Mouse (Mus musculus): ENCODE measurements around the gene Tomt. TPM values are rescaled to one million over a fixed set of nuclear protein-coding genes. Genes with fewer than 3 reads are reported as not detected.
A peak's percentile ranks its signal among the peaks of the same experiment; 100 is the strongest.
"Not testable (repeated sequence)": the region's sequence is repeated elsewhere in the genome, so short reads cannot be mapped to it uniquely, and the experiment has no call there.

Tomt gene
- total and polyA plus RNA-seq, 3 experiments, result 0.01 to 0.22 TPM; not detected in 1

DNA sequence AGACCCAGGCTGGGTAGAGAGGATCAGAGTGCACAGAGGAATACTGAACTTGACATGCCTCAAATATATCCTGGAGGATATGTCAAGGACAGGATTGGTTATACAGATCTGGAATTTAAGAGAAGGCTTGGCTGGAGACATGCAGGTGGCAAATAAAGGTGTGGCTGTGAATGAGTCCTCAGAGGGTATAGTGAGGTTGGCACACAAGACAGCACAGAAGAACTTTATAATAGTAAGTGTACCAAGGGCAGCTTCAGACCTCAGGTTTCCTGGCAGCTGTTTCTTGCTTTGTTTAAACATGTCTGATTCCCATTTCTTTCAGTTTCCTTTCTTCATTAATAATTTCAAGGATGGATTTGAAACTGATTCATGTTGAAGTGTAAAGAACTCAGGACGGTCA lies 26.4 kb upstream of the Tomt start:
- H3K4me1 ChIP-seq (ENCODE audit: insufficient read depth, low read depth, low read length), result peaks cover 21% of the 10 kb centered on the region
- peaks cover 36% of the 10 kb centered on the region for H3K36me3 ChIP-seq (replicated peaks)
- ATAC-seq (ENCODE audit: extremely low read depth, insufficient number of reproducible peaks, low FRiP score, poor library complexity, severe bottlenecking) (no peak), DNase-seq (ENCODE audit: low spot score) (no peak)
- no peaks in the 10 kb centered on the region for H3K27me3 ChIP-seq (ENCODE audit: insufficient read depth, low read length)
- H3K9me3 ChIP-seq (replicated peaks), result no peaks in the 10 kb centered on the region
- TF ChIP-seq POLR2AphosphoS5 (IDR thresholded peaks at IDR 0.05; ENCODE audit: insufficient replicate concordance, low read depth, low read length) (no peak), CTCF (IDR thresholded peaks at IDR 0.05; ENCODE audit: low read depth, low read length) (no peak), TAL1 (conservative IDR thresholded peaks at IDR 0.05; ENCODE audit: low read depth, low read length) (no peak), GATA2 (IDR thresholded peaks at IDR 0.05; ENCODE audit: borderline replicate concordance, low read depth, low read length) (no peak), GATA1 (IDR thresholded peaks at IDR 0.05; ENCODE audit: borderline replicate concordance, low read length) (no peak)
- H3K4me3 ChIP-seq (ENCODE audit: low read depth, low read length), result no peak overlapping the region; the same call in 1 of the 2 replicates

DNA sequence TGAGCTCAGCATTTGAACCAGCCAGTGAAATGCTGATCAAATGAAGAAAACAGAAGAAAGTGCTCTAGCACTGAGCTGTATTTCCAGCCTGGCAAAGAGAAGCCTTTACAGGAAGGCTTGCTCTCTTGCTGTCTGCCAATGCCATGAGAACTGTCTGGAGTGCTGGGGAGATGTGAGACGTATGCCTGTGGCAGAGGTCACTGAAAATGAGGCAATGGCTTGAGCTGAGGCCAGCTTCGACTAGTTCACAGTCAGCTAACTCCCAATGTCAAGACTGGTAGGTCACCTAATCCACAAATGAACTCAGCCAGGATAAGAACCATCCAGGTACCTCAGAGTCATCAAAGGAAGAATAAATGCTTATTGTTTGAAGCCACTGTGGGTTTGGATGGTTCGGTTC lies 21.9 kb upstream of the Tomt start:
- H3K27me3 ChIP-seq (ENCODE audit: insufficient read depth, low read length), result no peaks in the 10 kb centered on the region
- peaks cover 22% of the 10 kb centered on the region for H3K36me3 ChIP-seq (replicated peaks)
- ATAC-seq (ENCODE audit: extremely low read depth, insufficient number of reproducible peaks, low FRiP score, poor library complexity, severe bottlenecking) (no peak), DNase-seq (ENCODE audit: low spot score) (no peak)
- peaks cover 7% of the 10 kb centered on the region for H3K4me1 ChIP-seq (ENCODE audit: insufficient read depth, low read depth, low read length)
- H3K9me3 ChIP-seq (replicated peaks), result no peaks in the 10 kb centered on the region
- no peak overlapping the region for H3K4me3 ChIP-seq (ENCODE audit: low read depth, low read length)
- TF ChIP-seq POLR2AphosphoS5 (IDR thresholded peaks at IDR 0.05; ENCODE audit: insufficient replicate concordance, low read depth, low read length), result no peak
- no peak for TF ChIP-seq GATA1 (IDR thresholded peaks at IDR 0.05; ENCODE audit: borderline replicate concordance, low read length)
- no peak for TF ChIP-seq GATA2 (IDR thresholded peaks at IDR 0.05; ENCODE audit: borderline replicate concordance, low read depth, low read length)
- TF ChIP-seq CTCF (IDR thresholded peaks at IDR 0.05; ENCODE audit: low read depth, low read length), result no peak
- no peak for TF ChIP-seq TAL1 (conservative IDR thresholded peaks at IDR 0.05; ENCODE audit: low read depth, low read length)

DNA sequence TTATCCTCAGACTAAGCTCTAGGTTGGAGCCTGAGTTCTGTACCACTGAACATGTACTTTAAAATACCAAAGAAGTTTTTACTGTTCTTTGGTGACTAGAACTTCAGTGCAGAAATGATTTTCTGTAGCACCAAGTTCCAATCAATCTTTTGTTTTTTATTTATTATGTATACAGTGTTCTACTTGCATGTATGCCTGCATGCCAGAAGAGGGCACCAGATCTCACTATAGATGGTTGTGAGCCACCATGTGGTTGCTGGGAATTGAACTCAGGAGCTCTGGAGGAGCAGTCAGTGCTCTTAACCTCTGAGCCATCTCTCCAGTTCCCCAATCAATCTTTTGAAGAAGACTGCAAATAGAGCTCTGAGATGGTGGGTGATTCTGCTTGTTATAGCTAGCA lies 19.7 kb upstream of the Tomt start:
- not testable (repeated sequence) for DNase-seq (ENCODE audit: low spot score); ATAC-seq (ENCODE audit: extremely low read depth, insufficient number of reproducible peaks, low FRiP score, poor library complexity, severe bottlenecking); H3K4me3 ChIP-seq (ENCODE audit: low read depth, low read length)

DNA sequence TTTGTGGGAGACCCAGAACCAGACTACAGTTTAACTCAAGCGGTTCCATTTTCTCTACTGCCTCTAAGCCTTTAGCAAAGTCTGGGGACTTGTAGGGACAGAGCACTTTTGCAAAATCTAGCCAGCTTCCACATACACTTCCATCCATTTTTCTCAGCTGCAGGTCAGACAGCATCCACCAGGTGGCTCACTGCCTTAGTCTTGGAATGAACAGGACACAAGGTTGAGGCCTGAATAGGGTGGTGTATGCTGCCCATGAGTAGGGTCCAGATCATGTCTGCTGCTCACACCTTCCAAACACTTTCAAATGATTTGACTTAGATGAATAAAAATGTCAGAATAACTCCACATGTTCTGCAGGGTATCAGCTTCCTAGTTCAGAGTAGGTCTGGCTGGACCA lies 11.9 kb upstream of the Tomt start:
- TF ChIP-seq CTCF (IDR thresholded peaks at IDR 0.05; ENCODE audit: low read depth, low read length) (peak; percentile 52), GATA1 (IDR thresholded peaks at IDR 0.05; ENCODE audit: borderline replicate concordance, low read length) (no peak), TAL1 (conservative IDR thresholded peaks at IDR 0.05; ENCODE audit: low read depth, low read length) (no peak), POLR2AphosphoS5 (IDR thresholded peaks at IDR 0.05; ENCODE audit: insufficient replicate concordance, low read depth, low read length) (no peak)
- Histone ChIP-seq H3K4me1 (ENCODE audit: insufficient read depth, low read depth, low read length) (no peaks in the 10 kb centered on the region), H3K36me3 (replicated peaks) (peaks cover 41% of the 10 kb centered on the region), H3K27me3 (ENCODE audit: insufficient read depth, low read length) (no peaks in the 10 kb centered on the region), H3K4me3 (ENCODE audit: low read depth, low read length) (no peak overlapping the region), H3K9me3 (replicated peaks) (no peaks in the 10 kb centered on the region)
- DNase-seq (ENCODE audit: low spot score), result peak; percentile 42
- ATAC-seq (ENCODE audit: extremely low read depth, insufficient number of reproducible peaks, low FRiP score, poor library complexity, severe bottlenecking), result no peak; the same call in 1 of the 2 replicates

More for the DNA sequence above, 19.7 kb upstream of the Tomt start:
- not testable (repeated sequence) for H3K4me1 ChIP-seq (ENCODE audit: insufficient read depth, low read depth, low read length); H3K27me3 ChIP-seq (ENCODE audit: insufficient read depth, low read length); H3K9me3 ChIP-seq (replicated peaks)
- H3K36me3 ChIP-seq (replicated peaks), result peaks cover 16% of the 10 kb centered on the region

DNA sequence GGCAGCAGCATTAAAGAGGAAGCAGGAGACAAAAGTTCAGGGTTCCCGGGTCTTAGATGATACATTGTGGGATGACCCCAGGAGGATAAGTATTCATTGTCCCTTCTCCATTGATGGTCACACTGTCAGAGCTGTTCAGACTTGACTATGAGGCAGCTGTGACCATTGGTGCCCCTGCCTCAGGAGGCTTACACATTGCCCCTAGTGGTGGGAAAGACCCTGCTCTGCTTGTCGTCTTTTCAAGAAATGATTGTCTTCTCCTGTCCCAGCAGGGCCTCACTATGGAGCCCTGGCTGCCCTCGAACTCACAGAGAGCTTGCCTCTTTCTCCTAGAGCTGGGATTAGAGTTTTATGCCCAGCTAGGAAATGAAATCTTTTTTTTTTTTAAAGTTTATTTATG lies 5.8 kb upstream of the Tomt start:
- no peak for TF ChIP-seq GATA2 (IDR thresholded peaks at IDR 0.05; ENCODE audit: borderline replicate concordance, low read depth, low read length)
- TF ChIP-seq TAL1 (conservative IDR thresholded peaks at IDR 0.05; ENCODE audit: low read depth, low read length), result no peak
- TF ChIP-seq CTCF (IDR thresholded peaks at IDR 0.05; ENCODE audit: low read depth, low read length), result no peak
- TF ChIP-seq POLR2AphosphoS5 (IDR thresholded peaks at IDR 0.05; ENCODE audit: insufficient replicate concordance, low read depth, low read length), result no peak
- TF ChIP-seq GATA1 (IDR thresholded peaks at IDR 0.05; ENCODE audit: borderline replicate concordance, low read length), result no peak
- Histone ChIP-seq H3K27me3 (ENCODE audit: insufficient read depth, low read length) (no peaks in the 10 kb centered on the region), H3K36me3 (replicated peaks) (peaks cover 89% of the 10 kb centered on the region), H3K4me1 (ENCODE audit: insufficient read depth, low read depth, low read length) (peaks cover 31% of the 10 kb centered on the region), H3K9me3 (replicated peaks) (no peaks in the 10 kb centered on the region), H3K4me3 (ENCODE audit: low read depth, low read length) (no peak overlapping the region)
- DNase-seq (ENCODE audit: low spot score), result no peak
- ATAC-seq (ENCODE audit: extremely low read depth, insufficient number of reproducible peaks, low FRiP score, poor library complexity, severe bottlenecking), result no peak

DNA sequence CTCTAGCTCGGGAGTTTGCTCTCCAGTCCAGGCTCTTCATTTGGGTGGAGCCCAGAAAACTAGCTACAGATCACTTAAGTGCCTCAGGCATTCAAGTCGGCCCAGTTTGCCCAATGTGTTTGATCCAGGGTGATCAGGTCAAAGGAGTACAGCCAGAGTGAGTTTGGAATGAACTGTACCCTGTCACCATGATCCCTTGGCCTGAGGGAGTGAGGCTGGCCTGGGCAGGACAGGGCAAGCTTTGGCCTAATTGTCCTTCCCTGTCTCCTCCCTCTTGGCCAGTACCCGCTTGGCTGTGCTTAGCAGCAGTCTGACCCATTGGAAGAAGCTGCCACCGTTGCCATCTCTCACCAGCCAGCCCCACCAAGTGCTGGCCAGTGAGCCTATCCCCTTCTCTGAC lies 4.0 kb upstream of the Tomt start:
- H3K4me3 ChIP-seq (ENCODE audit: low read depth, low read length), result no peak overlapping the region
- no peak for ATAC-seq (ENCODE audit: extremely low read depth, insufficient number of reproducible peaks, low FRiP score, poor library complexity, severe bottlenecking)
- H3K27me3 ChIP-seq (ENCODE audit: insufficient read depth, low read length), result no peaks in the 10 kb centered on the region
- H3K36me3 ChIP-seq (replicated peaks), result peaks cover 79% of the 10 kb centered on the region
- TF ChIP-seq GATA2 (IDR thresholded peaks at IDR 0.05; ENCODE audit: borderline replicate concordance, low read depth, low read length) (no peak), CTCF (IDR thresholded peaks at IDR 0.05; ENCODE audit: low read depth, low read length) (no peak), GATA1 (IDR thresholded peaks at IDR 0.05; ENCODE audit: borderline replicate concordance, low read length) (no peak), TAL1 (conservative IDR thresholded peaks at IDR 0.05; ENCODE audit: low read depth, low read length) (no peak), POLR2AphosphoS5 (IDR thresholded peaks at IDR 0.05; ENCODE audit: insufficient replicate concordance, low read depth, low read length) (no peak)
- H3K9me3 ChIP-seq (replicated peaks), result no peaks in the 10 kb centered on the region
- H3K4me1 ChIP-seq (ENCODE audit: insufficient read depth, low read depth, low read length), result peaks cover 43% of the 10 kb centered on the region
- no peak for DNase-seq (ENCODE audit: low spot score)

DNA sequence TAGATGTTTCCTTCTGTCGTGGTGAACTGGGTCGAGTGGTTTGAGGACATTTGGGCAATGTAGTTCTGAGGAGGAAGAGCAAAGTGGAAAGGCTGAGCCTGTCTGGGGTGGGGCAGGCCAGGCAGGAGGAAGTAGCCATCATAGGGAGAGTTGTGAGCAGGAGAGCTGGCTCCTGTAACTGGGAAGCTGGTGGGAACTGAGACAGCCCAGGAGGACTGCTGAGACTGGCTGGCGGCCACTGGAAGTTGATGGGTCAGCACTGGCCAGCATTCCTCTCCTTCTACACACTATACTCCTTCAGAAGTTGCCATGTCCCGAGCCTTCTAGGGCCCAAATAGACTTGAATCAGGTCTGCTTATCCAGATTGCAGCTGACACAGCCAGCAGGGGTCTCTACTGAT lies 2.2 kb upstream of the Tomt start:
- Histone ChIP-seq H3K36me3 (replicated peaks) (peaks cover 68% of the 10 kb centered on the region), H3K4me3 (ENCODE audit: low read depth, low read length) (peak overlapping the region; percentile 50; the same call in 1 of the 2 replicates), H3K4me1 (ENCODE audit: insufficient read depth, low read depth, low read length) (peaks cover 48% of the 10 kb centered on the region), H3K27me3 (ENCODE audit: insufficient read depth, low read length) (no peaks in the 10 kb centered on the region), H3K9me3 (replicated peaks) (no peaks in the 10 kb centered on the region)
- DNase-seq (ENCODE audit: low spot score), result no peak
- TF ChIP-seq CTCF (IDR thresholded peaks at IDR 0.05; ENCODE audit: low read depth, low read length) (no peak), TAL1 (conservative IDR thresholded peaks at IDR 0.05; ENCODE audit: low read depth, low read length) (no peak), POLR2AphosphoS5 (IDR thresholded peaks at IDR 0.05; ENCODE audit: insufficient replicate concordance, low read depth, low read length) (no peak), GATA2 (IDR thresholded peaks at IDR 0.05; ENCODE audit: borderline replicate concordance, low read depth, low read length) (no peak), GATA1 (IDR thresholded peaks at IDR 0.05; ENCODE audit: borderline replicate concordance, low read length) (no peak)
- no peak for ATAC-seq (ENCODE audit: extremely low read depth, insufficient number of reproducible peaks, low FRiP score, poor library complexity, severe bottlenecking)
